Mouse (Mus musculus): ENCODE data around the gene Borcs8.

DNA sequence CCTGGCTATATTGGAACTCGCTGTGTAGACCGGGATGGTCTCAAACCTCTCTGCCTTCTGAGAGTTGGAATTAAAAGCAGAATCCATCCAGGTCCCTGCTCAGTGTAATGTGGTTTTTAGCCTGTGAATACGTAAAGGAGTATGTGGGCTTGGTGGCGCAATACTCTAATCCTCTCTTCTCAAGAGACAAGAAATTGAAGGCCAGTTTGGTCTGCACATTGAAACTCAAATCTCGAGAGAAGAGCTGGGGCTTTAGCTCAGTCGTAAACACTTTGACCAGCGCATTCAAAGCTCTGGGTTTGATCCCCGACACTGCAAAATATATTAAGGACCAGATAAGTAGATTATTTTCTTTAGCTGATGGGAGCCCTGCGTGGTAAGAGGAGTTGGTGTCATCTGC is 682 bp downstream of the Borcs8 start:
- TF ChIP-seq CTCF (IDR thresholded peaks at IDR 0.05; ENCODE audit: low read depth), result no peak
- no peak for TF ChIP-seq EP300 (optimal IDR thresholded peaks at IDR 0.05)

All from stomach, postnatal 0 days (tissue).